Mouse (Mus musculus): ENCODE data around the gene Uts2b.
"Not testable (repeated sequence)": the region's sequence is repeated elsewhere in the genome, so short reads cannot be mapped to it uniquely, and the experiment has no call there.

Gene Uts2b

DNA sequence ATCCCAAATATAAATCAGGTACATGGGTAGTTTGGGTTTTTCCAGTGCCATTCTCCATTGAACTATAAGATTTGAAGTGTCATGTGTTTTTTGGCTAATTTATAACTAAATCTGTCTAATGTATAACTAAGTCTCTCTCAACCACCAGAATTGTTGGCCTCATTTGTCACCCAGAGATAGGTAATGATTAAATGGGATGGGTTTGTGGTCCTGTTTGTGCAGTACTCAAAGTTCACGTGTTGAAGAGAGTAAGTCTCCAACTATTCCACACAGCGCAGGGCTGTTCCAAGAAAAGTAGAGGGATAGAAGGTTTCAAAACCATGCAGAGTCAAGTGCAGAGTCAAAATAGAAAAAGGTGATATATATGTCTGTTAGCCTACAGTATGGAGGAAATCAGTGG, 5.3 kb upstream of the Uts2b start:
- DNase-seq (ENCODE audit: low spot score in 2 of 2): no peak

DNA sequence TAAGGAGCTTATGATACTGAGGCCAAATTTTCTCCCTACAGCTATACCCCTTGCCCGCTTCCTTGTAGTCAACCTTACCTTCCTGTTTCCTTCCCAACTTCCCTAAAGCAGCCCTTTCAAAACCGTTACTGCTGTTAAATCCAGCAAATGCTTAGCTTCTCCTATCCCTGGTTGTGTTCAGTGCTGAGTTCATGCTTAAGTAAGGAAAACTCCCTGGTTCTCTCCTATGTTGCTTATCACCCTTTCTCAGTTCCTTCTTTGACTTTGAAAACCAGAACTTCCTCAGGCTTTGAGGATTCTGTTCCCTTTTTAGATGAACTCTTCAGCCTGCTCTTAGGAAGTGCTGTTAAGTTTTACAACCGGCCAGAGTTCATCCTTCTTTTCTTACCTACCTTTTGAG, 4.1 kb upstream of the Uts2b start:
- no peak for DNase-seq (ENCODE audit: low spot score in 2 of 2)

DNA sequence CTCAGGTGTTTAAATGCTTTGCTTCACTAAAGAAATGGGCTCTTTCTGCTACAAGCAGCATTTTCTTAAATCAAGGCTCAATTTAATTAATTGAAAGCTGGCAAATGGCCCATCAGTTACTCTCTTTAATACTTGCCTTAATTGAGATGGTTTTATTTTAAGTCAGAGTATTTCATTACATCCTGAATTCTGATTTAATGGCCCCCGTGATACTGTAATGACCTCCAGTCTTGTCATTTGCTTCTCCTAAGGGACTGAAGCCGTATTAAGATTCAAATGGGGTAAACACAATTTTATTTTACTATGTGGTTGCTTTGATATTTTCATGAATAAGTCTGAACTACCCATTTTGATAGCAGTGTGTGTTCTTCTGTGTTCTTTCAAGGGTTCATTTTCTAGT, 661 bp upstream of the Uts2b start:
- no peak for DNase-seq (ENCODE audit: low spot score in 2 of 2)

DNA sequence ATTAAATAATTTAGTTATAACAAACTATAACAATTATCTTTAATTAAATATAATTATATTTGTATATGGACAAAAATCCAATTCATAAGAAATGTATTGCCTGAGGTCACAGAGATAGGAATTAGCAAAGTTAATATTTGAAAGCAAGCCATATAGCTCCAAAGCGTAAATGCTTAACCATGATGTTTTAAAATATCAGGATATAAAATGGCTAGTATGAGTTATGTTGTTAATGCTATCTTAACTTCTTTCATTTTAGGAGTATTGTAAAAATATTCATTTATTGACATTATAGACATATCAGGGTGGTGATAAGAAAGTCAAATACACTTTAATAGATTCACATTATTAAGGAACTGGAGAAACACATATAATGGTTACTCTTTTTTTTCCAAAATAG, 10.0 kb downstream of the Uts2b start:
- DNase-seq (ENCODE audit: low spot score in 2 of 2): no peak

DNA sequence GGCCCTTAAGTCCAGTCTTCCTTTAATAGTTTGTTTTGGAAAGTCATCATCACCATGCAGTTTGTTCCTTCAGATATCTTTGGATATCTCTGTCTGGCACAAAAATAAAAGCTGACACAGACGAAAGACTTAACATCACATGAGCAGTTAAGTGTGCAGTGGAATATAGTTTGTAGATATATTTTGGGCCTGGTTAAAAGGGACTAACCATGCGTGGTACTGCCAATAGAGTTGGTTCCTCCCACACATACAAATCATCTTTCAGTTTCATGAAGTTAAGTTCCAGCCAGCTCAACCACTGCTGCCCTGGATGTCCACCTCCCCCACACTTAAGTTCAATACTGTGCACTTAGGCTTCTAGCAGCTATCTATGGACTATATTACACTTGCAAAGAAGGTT, 15.6 kb downstream of the Uts2b start:
- DNase-seq (ENCODE audit: low spot score in 2 of 2): no peak

DNA sequence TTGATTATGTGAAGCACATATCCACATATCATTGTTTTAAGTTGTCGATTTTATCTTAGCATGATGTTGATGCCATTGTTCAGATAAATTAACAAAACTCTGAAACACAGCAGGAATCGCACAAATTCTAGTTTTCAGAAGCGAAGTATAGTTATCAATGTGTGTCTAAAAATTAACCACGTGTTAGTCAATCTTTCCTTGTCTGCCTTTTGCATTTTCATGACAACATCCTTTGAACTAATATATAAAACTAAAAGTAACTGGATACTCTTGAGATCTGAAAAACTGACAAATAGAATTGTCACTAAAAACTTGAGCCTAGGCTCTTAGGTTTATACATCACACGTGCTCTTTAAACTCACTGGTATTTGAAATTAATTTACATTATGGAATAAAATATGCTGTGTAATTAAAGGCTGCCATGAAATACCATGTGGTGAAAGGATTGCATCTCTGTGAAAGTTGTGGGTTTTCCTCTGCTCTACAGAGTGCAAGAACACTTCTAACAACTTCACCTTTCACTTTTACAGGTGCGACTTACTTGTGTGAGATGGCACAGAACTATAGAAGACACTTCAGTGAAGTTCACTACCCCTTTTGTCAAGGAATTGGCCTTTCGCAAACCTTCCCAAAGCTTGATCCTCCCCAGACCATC, 20.0 kb downstream of the Uts2b start:
- DNase-seq (ENCODE audit: low spot score in 2 of 2): no peak

DNA sequence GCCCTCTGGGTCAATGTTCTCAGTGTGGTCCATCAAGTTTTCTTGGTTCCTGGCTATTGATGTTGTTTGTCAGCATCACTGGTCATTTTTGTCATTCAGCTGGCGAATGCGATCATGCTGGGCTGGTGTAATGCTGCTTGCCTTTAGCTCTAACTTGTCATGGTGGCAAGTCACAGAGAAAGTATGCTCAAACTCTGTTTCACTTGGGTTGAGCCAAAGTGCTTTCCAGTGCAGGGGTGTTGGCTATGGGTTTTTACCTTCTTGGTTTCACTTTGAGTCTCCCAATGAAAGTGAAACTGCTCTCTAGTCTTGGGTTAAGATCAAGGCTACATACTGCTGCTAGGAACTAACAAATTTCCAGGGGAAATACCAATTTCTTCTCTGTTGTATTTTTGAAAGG, 20.8 kb downstream of the Uts2b start:
- DNase-seq (ENCODE audit: low spot score in 2 of 2): no peak

DNA sequence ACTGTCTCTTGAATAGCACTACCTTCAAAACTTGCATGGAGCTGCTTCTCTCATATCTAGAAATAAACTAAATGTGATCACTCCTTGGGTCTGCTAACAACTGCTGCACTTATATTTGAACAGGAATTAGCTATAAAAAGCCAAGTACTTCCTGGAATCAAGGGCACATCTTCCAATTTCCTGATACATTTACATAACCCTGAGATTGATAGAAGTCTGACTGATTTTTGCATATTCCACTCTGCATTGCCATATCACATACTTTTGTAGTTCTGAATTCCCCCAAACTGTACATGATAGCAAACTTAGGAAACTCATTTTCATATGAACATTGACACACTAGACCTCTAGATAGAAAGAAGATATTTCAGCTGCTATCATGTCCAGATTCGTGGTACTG, 21.7 kb downstream of the Uts2b start:
- DNase-seq (ENCODE audit: low spot score in 2 of 2): no peak

DNA sequence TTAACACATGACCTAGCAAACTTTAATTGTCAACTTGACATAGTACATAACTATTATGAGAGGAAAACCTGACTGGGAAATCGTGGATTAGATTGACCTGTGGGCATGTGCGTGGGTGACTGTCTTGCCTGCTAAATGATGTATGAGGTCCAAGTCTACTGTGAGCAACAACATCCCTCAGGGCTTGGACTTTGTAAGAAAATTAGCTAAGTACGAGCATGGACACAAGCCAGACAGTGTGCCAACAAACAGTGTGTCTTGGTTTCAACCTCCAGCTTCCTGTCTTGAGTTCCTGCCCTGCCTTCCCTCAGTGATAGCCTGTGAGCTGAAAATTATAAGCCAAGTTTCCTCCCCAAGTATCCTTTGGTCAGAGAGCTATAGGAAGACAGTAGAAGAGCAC, 22.5 kb downstream of the Uts2b start:
- DNase-seq (ENCODE audit: low spot score in 2 of 2): no peak

DNA sequence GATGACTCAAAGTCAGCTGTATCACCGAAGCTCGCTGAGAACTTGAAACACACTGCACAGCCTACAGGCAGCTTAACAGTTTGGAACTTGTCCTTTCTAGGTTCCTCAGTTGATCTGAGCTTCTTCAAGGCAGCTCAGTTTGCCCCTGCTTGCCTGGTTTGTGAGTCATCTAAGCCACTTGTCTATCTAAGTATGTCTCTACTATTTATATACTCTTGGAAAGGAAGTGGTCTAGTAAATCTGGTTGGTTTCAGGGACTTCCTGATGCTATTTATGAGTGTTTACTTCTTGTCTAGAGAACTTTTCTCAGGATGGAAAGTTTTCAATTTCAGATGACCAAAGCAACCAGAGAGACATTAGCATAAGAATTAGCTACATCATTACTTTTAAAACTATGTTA, 43.6 kb downstream of the Uts2b start:
- no peak for DNase-seq (ENCODE audit: low spot score in 2 of 2)

DNA sequence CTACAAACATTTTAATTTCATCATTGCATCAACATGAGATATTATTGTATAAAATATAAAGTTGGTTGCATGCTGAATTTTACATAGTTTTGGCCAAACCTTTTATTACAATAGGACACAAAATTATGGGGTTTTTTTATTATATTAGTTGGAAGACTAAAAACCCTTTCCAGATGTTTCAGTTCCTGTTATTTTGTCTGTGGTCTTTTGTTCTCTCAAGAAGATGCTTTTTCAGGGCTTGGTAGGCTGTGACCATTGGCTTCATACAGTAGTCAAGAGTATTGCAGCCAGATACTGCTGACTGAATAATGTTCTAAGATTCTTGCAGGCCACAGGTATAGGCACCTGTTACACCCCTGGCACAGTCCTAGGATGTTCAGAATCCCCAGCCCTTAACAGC, 48.0 kb downstream of the Uts2b start:
- DNase-seq (ENCODE audit: low spot score in 2 of 2): no peak

DNA sequence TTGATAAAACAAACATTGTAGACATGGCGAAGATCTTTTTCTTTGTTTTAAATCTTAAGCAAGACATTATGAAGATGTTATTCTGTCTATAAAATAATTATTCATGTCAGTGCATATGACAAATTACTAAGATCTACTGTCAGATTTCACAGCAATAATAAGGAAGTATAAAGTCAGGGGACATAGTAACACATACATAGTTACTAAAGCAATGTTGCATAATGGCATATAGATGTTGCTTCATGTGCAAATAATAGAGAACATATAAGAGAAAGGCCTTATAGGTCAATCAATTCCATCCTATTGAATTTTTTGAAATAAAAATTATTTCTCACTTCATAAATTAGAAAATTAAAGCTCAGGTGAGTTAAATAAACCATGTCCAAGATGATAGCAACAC, 50.9 kb downstream of the Uts2b start:
- DNase-seq (ENCODE audit: low spot score in 2 of 2): no peak

DNA sequence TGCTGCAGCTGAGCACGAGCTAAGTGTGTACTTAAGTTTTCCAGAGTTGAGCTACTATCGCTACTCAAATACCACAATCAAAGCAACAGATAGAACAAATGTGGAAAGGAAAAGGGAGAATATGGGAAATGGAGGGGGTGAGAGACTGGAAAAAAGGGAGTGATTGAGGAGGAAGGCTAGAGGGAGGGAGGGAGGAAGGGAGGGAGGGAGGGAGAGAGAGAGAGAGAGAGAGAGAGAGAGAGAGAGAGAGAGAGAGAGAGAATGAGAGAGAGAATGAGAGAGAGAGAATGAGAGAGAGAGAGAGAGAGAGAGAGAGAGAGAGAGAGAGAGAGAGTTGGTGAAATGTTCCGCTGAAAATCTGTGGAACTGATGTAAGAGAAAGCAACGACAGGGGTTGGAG, 62.9 kb downstream of the Uts2b start, which contains the start of gene Ostn:
Gene Ostn (plus strand): TSS at position 301 of the 400 bp plus-strand sequence.
- not testable (repeated sequence) for DNase-seq (ENCODE audit: low spot score in 2 of 2)

All from right cerebral cortex, postnatal 36 days (tissue).